Mouse (Mus musculus): ENCODE data around the gene Hsd17b3.
A peak's percentile ranks its signal among the peaks of the same experiment; 100 is the strongest.

- TF ChIP-seq POLR2A (IDR thresholded peaks at IDR 0.05; ENCODE audit: borderline replicate concordance, insufficient read depth, low read length) (no peak), CTCF (IDR thresholded peaks at IDR 0.05; ENCODE audit: borderline replicate concordance, insufficient read depth, low read depth, low read length) (0 out of 2 replicates have a peak, but pooled peaks have one; percentile 18)
Measured at GRCm38 (mm10) chr13:64038114-64038513, 50.9 kb downstream of the Hsd17b3 start.

Data from cerebellum, adult 2 months (tissue).